Mouse (Mus musculus): ENCODE measurements around the gene Ptprg. TPM values are rescaled to one million over a fixed set of nuclear protein-coding genes. Genes with fewer than 3 reads are reported as not detected.

Ptprg gene
- polyA plus RNA-seq, 1 experiment from 2014 or later = 15.2 TPM

- no peaks in the 10 kb centered on the region for H3K9me3 ChIP-seq (replicated peaks; ENCODE audit: control insufficient read depth, low read length)
- H3K4me2 ChIP-seq = no peak overlapping the region
- WGBS (ENCODE audit: insufficient replicate concordance) = 45% methylated on average over 7 of the region's 7 CpGs
- H3K9ac ChIP-seq (ENCODE audit: low read depth, low read length) = no peak overlapping the region
- no peak overlapping the region for H3K4me3 ChIP-seq (ENCODE audit: low read depth, low read length)
- H3K27ac ChIP-seq (ENCODE audit: low read depth, low read length) = no peak overlapping the region
- no peaks in the 10 kb centered on the region for H3K36me3 ChIP-seq (ENCODE audit: control insufficient read depth, insufficient read depth, low read length)
- ATAC-seq (replicated peaks; ENCODE audit: insufficient number of reproducible peaks, low FRiP score, low TSS enrichment) = no peak
- H3K27me3 ChIP-seq (ENCODE audit: control insufficient read depth, insufficient read depth, low read length) = no peaks in the 10 kb centered on the region
- peaks cover 5% of the 10 kb centered on the region; the same call in 1 of the 2 replicates for H3K4me1 ChIP-seq (ENCODE audit: control insufficient read depth, insufficient read depth, low read length)
Measured at GRCm38 (mm10) chr14:11731223-11731920, 178.0 kb downstream of the Ptprg start.

- H3K4me2 ChIP-seq = no peak overlapping the region
- H3K4me1 ChIP-seq (ENCODE audit: control insufficient read depth, insufficient read depth, low read length) = peaks cover 5% of the 10 kb centered on the region; the same call in 1 of the 2 replicates
- no peak overlapping the region for H3K9ac ChIP-seq (ENCODE audit: low read depth, low read length)
- ATAC-seq (replicated peaks; ENCODE audit: insufficient number of reproducible peaks, low FRiP score, low TSS enrichment) = no peak
- no peak overlapping the region for H3K4me3 ChIP-seq (ENCODE audit: low read depth, low read length)
- no peaks in the 10 kb centered on the region for H3K27me3 ChIP-seq (ENCODE audit: control insufficient read depth, insufficient read depth, low read length)
- no peaks in the 10 kb centered on the region for H3K9me3 ChIP-seq (replicated peaks; ENCODE audit: control insufficient read depth, low read length)
- no peak overlapping the region for H3K27ac ChIP-seq (ENCODE audit: low read depth, low read length)
- no peaks in the 10 kb centered on the region for H3K36me3 ChIP-seq (ENCODE audit: control insufficient read depth, insufficient read depth, low read length)
Measured at GRCm38 (mm10) chr14:11732376-11732775, 179.0 kb downstream of the Ptprg start.

GRCm38 (mm10) chr14:11743726-11744125, 190.4 kb downstream of the Ptprg start:
- H3K9ac ChIP-seq (ENCODE audit: low read depth, low read length) = no peak overlapping the region

DNA sequence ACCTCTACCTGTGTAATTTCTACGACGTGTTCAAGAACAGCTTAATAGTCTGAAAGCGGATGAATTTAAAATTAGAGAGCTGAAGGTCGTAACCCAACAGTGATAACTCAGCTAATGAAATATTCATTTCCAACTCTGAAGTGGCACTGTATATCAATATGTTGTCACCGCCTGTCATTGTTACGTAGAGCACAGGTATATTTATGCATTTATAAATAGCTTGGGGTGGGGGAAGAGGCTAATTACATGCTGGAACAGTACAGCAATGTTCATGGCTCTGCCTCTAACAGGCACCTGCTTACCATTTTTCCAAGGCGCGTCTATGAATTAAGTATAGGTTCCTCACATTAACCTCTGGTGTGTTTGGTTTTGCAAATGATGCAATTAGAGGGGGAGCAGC, 199.3 kb downstream of the Ptprg start:
- no peak overlapping the region for H3K4me3 ChIP-seq (ENCODE audit: low read depth, low read length)
- H3K27ac ChIP-seq (ENCODE audit: low read depth, low read length) = no peak overlapping the region
- no peak overlapping the region for H3K9ac ChIP-seq (ENCODE audit: low read depth, low read length)
- peaks cover 5% of the 10 kb centered on the region; the same call in 1 of the 2 replicates for H3K4me1 ChIP-seq (ENCODE audit: control insufficient read depth, insufficient read depth, low read length)
- WGBS (ENCODE audit: insufficient replicate concordance) = 85% methylated on average over 8 of the region's 8 CpGs
- no peak overlapping the region for H3K4me2 ChIP-seq
- H3K36me3 ChIP-seq (ENCODE audit: control insufficient read depth, insufficient read depth, low read length) = no peaks in the 10 kb centered on the region
- no peaks in the 10 kb centered on the region for H3K9me3 ChIP-seq (replicated peaks; ENCODE audit: control insufficient read depth, low read length)
- no peaks in the 10 kb centered on the region for H3K27me3 ChIP-seq (ENCODE audit: control insufficient read depth, insufficient read depth, low read length)
- no peak for ATAC-seq (replicated peaks; ENCODE audit: insufficient number of reproducible peaks, low FRiP score, low TSS enrichment)

More at GRCm38 (mm10) chr14:11743726-11744125, 190.4 kb downstream of the Ptprg start:
- WGBS (ENCODE audit: insufficient replicate concordance) = 90% methylated on average over 1 of the region's 1 CpGs
- H3K36me3 ChIP-seq (ENCODE audit: control insufficient read depth, insufficient read depth, low read length) = no peaks in the 10 kb centered on the region
- no peaks in the 10 kb centered on the region for H3K9me3 ChIP-seq (replicated peaks; ENCODE audit: control insufficient read depth, low read length)
- no peak overlapping the region for H3K4me2 ChIP-seq
- H3K4me3 ChIP-seq (ENCODE audit: low read depth, low read length) = no peak overlapping the region
- no peak for ATAC-seq (replicated peaks; ENCODE audit: insufficient number of reproducible peaks, low FRiP score, low TSS enrichment)
- no peaks in the 10 kb centered on the region for H3K4me1 ChIP-seq (ENCODE audit: control insufficient read depth, insufficient read depth, low read length)
- H3K27me3 ChIP-seq (ENCODE audit: control insufficient read depth, insufficient read depth, low read length) = no peaks in the 10 kb centered on the region
- H3K27ac ChIP-seq (ENCODE audit: low read depth, low read length) = no peak overlapping the region

DNA sequence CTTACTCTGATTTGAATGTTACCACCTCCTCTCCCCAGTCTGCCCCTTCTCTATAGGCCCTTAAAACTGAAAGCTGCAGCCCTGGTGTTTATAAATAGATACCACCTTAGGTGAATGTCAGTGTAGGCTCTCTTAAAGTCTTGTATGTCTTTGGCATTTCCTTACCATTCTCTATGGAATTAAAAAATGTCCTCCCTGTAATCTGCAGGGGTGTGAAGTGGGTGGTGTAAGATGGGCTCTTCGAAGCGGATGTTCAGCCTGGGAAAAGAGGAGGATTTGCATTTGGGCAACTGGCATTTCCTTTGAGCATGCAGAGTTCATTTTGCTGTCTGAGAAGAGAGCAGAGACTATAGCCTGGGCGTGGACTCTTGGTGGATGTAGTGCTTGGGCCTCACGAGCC, 201.3 kb downstream of the Ptprg start:
- Histone ChIP-seq H3K4me2 (no peak overlapping the region), H3K9me3 (replicated peaks; ENCODE audit: control insufficient read depth, low read length) (no peaks in the 10 kb centered on the region), H3K27ac (ENCODE audit: low read depth, low read length) (no peak overlapping the region), H3K4me3 (ENCODE audit: low read depth, low read length) (no peak overlapping the region), H3K4me1 (ENCODE audit: control insufficient read depth, insufficient read depth, low read length) (peaks cover 5% of the 10 kb centered on the region; the same call in 1 of the 2 replicates), H3K36me3 (ENCODE audit: control insufficient read depth, insufficient read depth, low read length) (no peaks in the 10 kb centered on the region), H3K9ac (ENCODE audit: low read depth, low read length) (no peak overlapping the region), H3K27me3 (ENCODE audit: control insufficient read depth, insufficient read depth, low read length) (no peaks in the 10 kb centered on the region)
- ATAC-seq (replicated peaks; ENCODE audit: insufficient number of reproducible peaks, low FRiP score, low TSS enrichment) = no peak
- 51% methylated on average over 4 of the region's 4 CpGs for WGBS (ENCODE audit: insufficient replicate concordance)

GRCm38 (mm10) chr14:11758185-11758584, 204.9 kb downstream of the Ptprg start:
- no peak overlapping the region for H3K4me2 ChIP-seq
- H3K9me3 ChIP-seq (replicated peaks; ENCODE audit: control insufficient read depth, low read length) = no peaks in the 10 kb centered on the region
- H3K27ac ChIP-seq (ENCODE audit: low read depth, low read length) = no peak overlapping the region
- H3K27me3 ChIP-seq (ENCODE audit: control insufficient read depth, insufficient read depth, low read length) = no peaks in the 10 kb centered on the region
- no peak for ATAC-seq (replicated peaks; ENCODE audit: insufficient number of reproducible peaks, low FRiP score, low TSS enrichment)
- H3K4me1 ChIP-seq (ENCODE audit: control insufficient read depth, insufficient read depth, low read length) = peaks cover 24% of the 10 kb centered on the region
- no peak overlapping the region for H3K4me3 ChIP-seq (ENCODE audit: low read depth, low read length)
- no peak overlapping the region for H3K9ac ChIP-seq (ENCODE audit: low read depth, low read length)
- H3K36me3 ChIP-seq (ENCODE audit: control insufficient read depth, insufficient read depth, low read length) = no peaks in the 10 kb centered on the region
- 84% methylated on average over 6 of the region's 6 CpGs for WGBS (ENCODE audit: insufficient replicate concordance)

GRCm38 (mm10) chr14:11759356-11759755, 206.0 kb downstream of the Ptprg start:
- Histone ChIP-seq H3K27ac (ENCODE audit: low read depth, low read length) (no peak overlapping the region), H3K9ac (ENCODE audit: low read depth, low read length) (no peak overlapping the region), H3K4me1 (ENCODE audit: control insufficient read depth, insufficient read depth, low read length) (peaks cover 25% of the 10 kb centered on the region), H3K36me3 (ENCODE audit: control insufficient read depth, insufficient read depth, low read length) (no peaks in the 10 kb centered on the region), H3K4me2 (no peak overlapping the region), H3K9me3 (replicated peaks; ENCODE audit: control insufficient read depth, low read length) (no peaks in the 10 kb centered on the region), H3K27me3 (ENCODE audit: control insufficient read depth, insufficient read depth, low read length) (no peaks in the 10 kb centered on the region), H3K4me3 (ENCODE audit: low read depth, low read length) (no peak overlapping the region)
- ATAC-seq (replicated peaks; ENCODE audit: insufficient number of reproducible peaks, low FRiP score, low TSS enrichment) = no peak
- WGBS (ENCODE audit: insufficient replicate concordance) = 79% methylated on average over 1 of the region's 1 CpGs

GRCm38 (mm10) chr14:11762995-11763394, 209.7 kb downstream of the Ptprg start:
- peak; percentile 85 for ATAC-seq (replicated peaks; ENCODE audit: insufficient number of reproducible peaks, low FRiP score, low TSS enrichment)
- 33% methylated on average over 7 of the region's 7 CpGs for WGBS (ENCODE audit: insufficient replicate concordance)
- Histone ChIP-seq H3K4me3 (ENCODE audit: low read depth, low read length) (no peak overlapping the region), H3K4me1 (ENCODE audit: control insufficient read depth, insufficient read depth, low read length) (peaks cover 29% of the 10 kb centered on the region), H3K36me3 (ENCODE audit: control insufficient read depth, insufficient read depth, low read length) (no peaks in the 10 kb centered on the region), H3K27ac (ENCODE audit: low read depth, low read length) (no peak overlapping the region), H3K9me3 (replicated peaks; ENCODE audit: control insufficient read depth, low read length) (no peaks in the 10 kb centered on the region), H3K27me3 (ENCODE audit: control insufficient read depth, insufficient read depth, low read length) (no peaks in the 10 kb centered on the region), H3K9ac (ENCODE audit: low read depth, low read length) (peak overlapping the region; percentile 43; the same call in 1 of the 2 replicates), H3K4me2 (peak overlapping the region; percentile 33)

DNA sequence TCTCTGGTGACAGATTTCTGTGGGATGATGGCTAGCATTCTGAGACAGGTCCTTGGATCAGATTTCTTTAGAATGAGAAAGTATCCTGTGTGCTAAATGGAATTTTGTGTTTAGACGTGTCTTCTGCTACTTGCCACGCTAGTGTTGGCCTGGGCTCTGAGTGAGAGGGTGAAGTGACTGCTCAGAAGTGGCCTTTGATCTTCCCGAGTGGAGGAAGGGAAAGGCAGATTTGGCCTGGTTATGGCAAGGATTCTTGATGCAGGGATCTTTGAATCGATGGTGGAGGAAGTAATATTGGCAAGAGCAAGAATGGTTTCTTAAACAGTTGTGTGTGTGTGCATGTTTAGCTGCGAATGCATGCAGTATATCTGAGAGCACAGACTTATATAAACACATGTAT, 219.4 kb downstream of the Ptprg start:
- Histone ChIP-seq H3K4me3 (ENCODE audit: low read depth, low read length) (no peak overlapping the region), H3K9ac (ENCODE audit: low read depth, low read length) (no peak overlapping the region), H3K27me3 (ENCODE audit: control insufficient read depth, insufficient read depth, low read length) (no peaks in the 10 kb centered on the region), H3K27ac (ENCODE audit: low read depth, low read length) (no peak overlapping the region), H3K4me2 (no peak overlapping the region), H3K36me3 (ENCODE audit: control insufficient read depth, insufficient read depth, low read length) (no peaks in the 10 kb centered on the region), H3K9me3 (replicated peaks; ENCODE audit: control insufficient read depth, low read length) (no peaks in the 10 kb centered on the region), H3K4me1 (ENCODE audit: control insufficient read depth, insufficient read depth, low read length) (peaks cover 29% of the 10 kb centered on the region)
- WGBS (ENCODE audit: insufficient replicate concordance) = 53% methylated on average over 5 of the region's 5 CpGs
- ATAC-seq (replicated peaks; ENCODE audit: insufficient number of reproducible peaks, low FRiP score, low TSS enrichment) = no peak
